Mouse (Mus musculus) stomach, embryonic 16.5 days (tissue): ENCODE measurements around the gene Pex7. TPM values are rescaled to one million over a fixed set of nuclear protein-coding genes. Genes with fewer than 3 reads are reported as not detected.

Experiments
- ATAC-seq: fragments of 200-750 bp; cut with Nextera tagmentation; 2 replicates; pipeline ENCODE4 v1.8.0; 2017; ENCODE audit warnings: moderate number of reproducible peaks, moderate TSS enrichment; ENCODE audit not compliant: insufficient read depth, low FRiP score
- H3K27ac ChIP-seq: fragments of 300-500 bp; sonication (generic); 2 replicates; pipeline ENCODE4 v1.5.1; 2014; ENCODE audit warnings: low read length
- H3K27me3 ChIP-seq: fragments of 300-500 bp; sonication (generic); 2 replicates; pipeline ENCODE4 v1.6.1; 2014; ENCODE audit warnings: low read length, control low read depth, mixed read lengths; ENCODE audit not compliant: control insufficient read depth, insufficient read depth
- H3K36me3 ChIP-seq: fragments of 300-500 bp; sonication (generic); 2 replicates; pipeline ENCODE4 v1.6.1; 2014; ENCODE audit warnings: low read length; ENCODE audit not compliant: control insufficient read depth, insufficient read depth
- H3K4me1 ChIP-seq: fragments of 300-500 bp; sonication (generic); 2 replicates; pipeline ENCODE4 v1.6.1; 2014; ENCODE audit warnings: low read length, control low read depth, mixed read lengths; ENCODE audit not compliant: control insufficient read depth, insufficient read depth
- H3K4me2 ChIP-seq: fragments of 300-500 bp; sonication (generic); 2 replicates; pipeline ENCODE4 v1.6.1; 2014; ENCODE audit warnings: low read depth, low read length, mixed read lengths
- H3K4me3 ChIP-seq: fragments of 300-500 bp; sonication (generic); replicated peaks from 2 replicates; pipeline ENCODE4 v1.5.1; 2014; ENCODE audit warnings: mild to moderate bottlenecking, low read length
- H3K9ac ChIP-seq: fragments of 300-500 bp; sonication (generic); 2 replicates; pipeline ENCODE4 v1.6.1; 2014; ENCODE audit warnings: low read length
- H3K9me3 ChIP-seq: fragments of 300-500 bp; sonication (generic); replicated peaks from 2 replicates; pipeline ENCODE4 v1.6.1; 2016; ENCODE audit warnings: low read length, control low read depth; ENCODE audit not compliant: control insufficient read depth
- WGBS: fragments of 180-500 bp; shearing (Covaris S2); extraction: QIAGEN DNeasy Blood & Tissue Kit; methylation state at CpG from one replicate; pipeline ENCODE4 v1.1.7; 2014; 5-methylcytosine and 5-hydroxymethylcytosine counted together
- polyA plus RNA-seq: library from polyadenylated mRNA; unstranded; fragments of >200 nt; fragmentation: Nextera tagmentation; extraction: Ambion mirVana; gene quantifications from 2 replicates; pipeline ENCODE4 v1.2.1, GENCODE M21; 2015

Pex7 gene
- polyA plus RNA-seq, 1 experiment from 2014 or later: 41.3 TPM

DNA sequence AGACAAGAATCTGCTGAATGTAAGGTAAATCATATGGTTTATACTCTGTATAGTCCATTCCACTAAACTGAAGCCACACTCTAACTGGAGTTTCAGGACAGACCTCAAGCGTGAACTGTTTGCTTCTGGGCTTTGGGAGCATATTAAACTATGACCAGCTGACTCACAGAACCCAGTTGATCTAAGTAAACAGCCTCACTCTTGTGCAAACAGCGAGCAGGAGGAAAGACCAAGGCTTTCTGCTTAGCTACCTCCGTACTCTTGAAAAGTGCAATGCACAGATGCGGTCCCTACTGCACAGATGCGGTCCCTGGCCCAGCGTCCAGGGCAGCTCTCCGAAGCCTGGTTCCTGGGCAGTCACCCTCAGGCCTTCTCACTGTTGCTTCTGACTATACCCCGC, 30.2 kb downstream of the Pex7 start:
- Histone ChIP-seq H3K27me3 (no peaks in the 10 kb centered on the region), H3K27ac (no peak overlapping the region; the same call in 1 of the 2 replicates), H3K9ac (no peak overlapping the region), H3K36me3 (no peaks in the 10 kb centered on the region), H3K9me3 (no peaks in the 10 kb centered on the region), H3K4me2 (peak overlapping the region; percentile 33), H3K4me3 (no peak overlapping the region), H3K4me1 (peaks cover 10% of the 10 kb centered on the region; the same call in 1 of the 2 replicates)
- 55% methylated on average over 8 of the region's 8 CpGs for WGBS
- ATAC-seq: peak; percentile 82

DNA sequence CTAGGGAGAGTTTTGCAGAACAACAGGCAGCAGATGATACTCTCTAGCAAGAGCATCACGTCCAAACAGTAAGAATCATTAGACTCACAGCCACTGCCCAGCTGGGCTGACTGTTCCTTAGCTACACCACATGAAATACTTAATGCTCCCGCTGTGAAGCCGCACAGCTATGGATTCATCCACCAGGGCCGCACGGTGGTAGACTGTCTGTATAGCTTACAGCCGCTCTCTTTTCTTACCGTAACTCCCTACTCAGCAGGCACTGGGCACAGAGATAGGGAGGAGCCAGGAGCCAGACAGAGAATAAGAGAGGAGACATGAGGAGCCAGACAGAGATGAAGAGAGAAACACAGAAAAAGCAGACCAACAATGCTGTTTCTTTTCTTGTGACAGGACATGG, 30.8 kb downstream of the Pex7 start:
- no peak overlapping the region; the same call in 1 of the 2 replicates for H3K27ac ChIP-seq
- no peak overlapping the region for H3K9ac ChIP-seq
- no peaks in the 10 kb centered on the region for H3K27me3 ChIP-seq
- H3K4me3 ChIP-seq: no peak overlapping the region
- peak overlapping the region; percentile 33 for H3K4me2 ChIP-seq
- peak; percentile 49; the same call in 1 of the 2 replicates for ATAC-seq
- H3K9me3 ChIP-seq: no peaks in the 10 kb centered on the region
- peaks cover 10% of the 10 kb centered on the region; the same call in 1 of the 2 replicates for H3K4me1 ChIP-seq
- 52% methylated on average over 7 of the region's 7 CpGs for WGBS
- H3K36me3 ChIP-seq: no peaks in the 10 kb centered on the region

DNA sequence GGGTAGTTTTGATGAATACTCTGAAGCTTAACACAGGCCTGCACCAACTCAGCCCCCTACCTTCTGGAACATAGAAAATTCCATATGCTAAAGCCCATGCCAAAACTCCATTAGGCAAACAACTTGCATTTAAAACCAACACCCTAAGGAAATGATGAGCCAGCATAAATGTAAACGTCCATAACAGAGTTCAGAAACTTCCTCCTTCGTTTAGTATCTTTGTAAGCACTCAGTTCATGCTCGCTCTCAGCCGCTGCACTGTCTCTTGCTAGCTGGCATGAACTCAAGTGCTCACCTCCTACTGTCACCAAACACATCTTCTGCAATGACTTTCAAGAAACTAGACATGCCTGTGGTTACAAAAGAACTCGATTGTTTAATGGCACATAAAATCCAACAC, 32.1 kb downstream of the Pex7 start:
- 77% methylated on average over 5 of the region's 5 CpGs for WGBS

DNA sequence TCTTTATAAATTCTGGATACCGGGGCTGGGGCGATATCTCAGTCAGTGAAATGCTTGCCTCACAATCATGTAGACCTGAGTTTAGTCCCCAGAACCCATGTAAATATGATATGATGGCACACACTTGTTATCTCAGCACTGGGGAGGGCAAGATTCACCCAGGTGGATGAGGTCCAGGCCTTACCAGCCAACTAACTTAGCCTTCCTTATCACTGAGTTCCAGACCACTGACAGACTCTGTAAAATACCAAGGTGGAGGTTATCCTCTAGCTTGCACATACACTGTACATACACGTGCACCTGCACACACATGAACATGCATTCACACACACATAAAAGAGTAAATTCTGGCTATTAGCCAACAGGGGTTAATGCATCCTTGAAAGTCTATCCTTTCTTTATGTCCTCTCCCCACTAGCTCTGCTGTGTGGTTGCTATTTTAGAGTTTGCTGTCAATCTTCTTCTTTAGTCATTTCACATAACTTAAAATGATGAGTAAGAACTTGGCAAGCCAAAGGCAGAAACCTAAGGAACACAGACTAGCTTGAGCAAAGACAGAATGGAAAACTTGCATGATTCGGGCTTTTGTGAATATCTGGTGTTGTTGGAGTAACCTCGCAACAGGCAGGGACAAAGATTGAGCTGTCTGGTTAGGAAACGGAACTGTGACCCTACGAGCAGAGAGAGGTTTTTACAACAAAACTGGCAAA, 51.7 kb downstream of the Pex7 start:
- Histone ChIP-seq H3K4me1 (peaks cover 8% of the 10 kb centered on the region; the same call in 1 of the 2 replicates), H3K36me3 (no peaks in the 10 kb centered on the region), H3K4me2 (no peak overlapping the region), H3K9me3 (no peaks in the 10 kb centered on the region), H3K27ac (no peak overlapping the region), H3K27me3 (peaks cover 20% of the 10 kb centered on the region), H3K4me3 (no peak overlapping the region), H3K9ac (no peak overlapping the region)
- 82% methylated on average over 7 of the region's 7 CpGs for WGBS
- no peak for ATAC-seq

More for the DNA sequence above, 32.1 kb downstream of the Pex7 start:
- Histone ChIP-seq H3K27me3 (no peaks in the 10 kb centered on the region), H3K4me2 (no peak overlapping the region), H3K27ac (no peak overlapping the region), H3K4me1 (peaks cover 10% of the 10 kb centered on the region; the same call in 1 of the 2 replicates), H3K9me3 (no peaks in the 10 kb centered on the region), H3K4me3 (no peak overlapping the region), H3K9ac (no peak overlapping the region), H3K36me3 (no peaks in the 10 kb centered on the region)
- ATAC-seq: no peak

DNA sequence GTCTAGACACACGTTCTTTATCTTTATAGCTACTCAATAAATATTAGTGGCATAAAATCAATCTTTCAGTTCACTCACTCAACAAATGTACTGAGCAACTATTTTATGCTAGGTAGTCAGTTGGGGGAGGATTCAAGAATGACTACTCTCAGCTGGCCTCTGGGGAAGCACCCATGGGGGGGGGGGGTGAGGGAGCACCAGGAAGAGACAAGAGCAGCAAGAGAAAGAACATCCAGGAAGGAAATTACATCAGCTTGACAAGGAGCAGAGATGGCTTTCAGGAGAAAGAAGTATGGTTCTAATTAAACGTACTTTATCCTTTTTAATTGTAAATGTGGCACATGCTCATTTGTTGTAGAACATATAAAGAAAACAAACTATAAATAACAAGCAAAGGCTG, 53.9 kb downstream of the Pex7 start:
- H3K4me3 ChIP-seq: no peak overlapping the region
- H3K27me3 ChIP-seq: peaks cover 41% of the 10 kb centered on the region
- ATAC-seq: no peak
- 39% methylated on average over 2 of the region's 2 CpGs for WGBS
- H3K36me3 ChIP-seq: no peaks in the 10 kb centered on the region
- peaks cover 15% of the 10 kb centered on the region for H3K4me1 ChIP-seq
- H3K9ac ChIP-seq: no peak overlapping the region
- no peak overlapping the region for H3K27ac ChIP-seq
- no peak overlapping the region for H3K4me2 ChIP-seq
- H3K9me3 ChIP-seq: no peaks in the 10 kb centered on the region

DNA sequence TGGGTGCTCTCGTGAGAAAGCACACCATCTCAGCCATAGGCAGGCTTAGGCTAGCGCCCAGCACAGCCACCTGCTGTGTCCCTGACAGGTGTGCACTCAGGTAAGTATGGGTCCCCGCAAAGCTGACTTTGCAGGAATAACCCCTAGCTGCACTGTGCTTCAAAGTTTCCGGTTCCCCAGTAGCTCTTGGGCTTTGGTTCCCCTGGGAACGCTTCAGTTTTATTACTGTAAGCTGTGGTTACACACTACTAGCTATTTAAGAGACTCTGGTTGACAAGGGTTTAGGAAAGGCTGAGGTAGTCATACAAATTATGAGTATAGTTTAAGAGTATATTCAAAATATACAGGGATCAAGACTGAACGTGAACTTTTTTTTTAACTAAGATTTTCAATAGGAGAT, 54.7 kb downstream of the Pex7 start:
- H3K4me3 ChIP-seq: no peak overlapping the region
- H3K27me3 ChIP-seq: peaks cover 43% of the 10 kb centered on the region
- WGBS: 22% methylated on average over 6 of the region's 6 CpGs
- H3K27ac ChIP-seq: no peak overlapping the region
- no peaks in the 10 kb centered on the region for H3K36me3 ChIP-seq
- H3K4me1 ChIP-seq: peaks cover 15% of the 10 kb centered on the region
- H3K4me2 ChIP-seq: no peak overlapping the region
- no peak overlapping the region for H3K9ac ChIP-seq
- ATAC-seq: no peak
- H3K9me3 ChIP-seq: no peaks in the 10 kb centered on the region

DNA sequence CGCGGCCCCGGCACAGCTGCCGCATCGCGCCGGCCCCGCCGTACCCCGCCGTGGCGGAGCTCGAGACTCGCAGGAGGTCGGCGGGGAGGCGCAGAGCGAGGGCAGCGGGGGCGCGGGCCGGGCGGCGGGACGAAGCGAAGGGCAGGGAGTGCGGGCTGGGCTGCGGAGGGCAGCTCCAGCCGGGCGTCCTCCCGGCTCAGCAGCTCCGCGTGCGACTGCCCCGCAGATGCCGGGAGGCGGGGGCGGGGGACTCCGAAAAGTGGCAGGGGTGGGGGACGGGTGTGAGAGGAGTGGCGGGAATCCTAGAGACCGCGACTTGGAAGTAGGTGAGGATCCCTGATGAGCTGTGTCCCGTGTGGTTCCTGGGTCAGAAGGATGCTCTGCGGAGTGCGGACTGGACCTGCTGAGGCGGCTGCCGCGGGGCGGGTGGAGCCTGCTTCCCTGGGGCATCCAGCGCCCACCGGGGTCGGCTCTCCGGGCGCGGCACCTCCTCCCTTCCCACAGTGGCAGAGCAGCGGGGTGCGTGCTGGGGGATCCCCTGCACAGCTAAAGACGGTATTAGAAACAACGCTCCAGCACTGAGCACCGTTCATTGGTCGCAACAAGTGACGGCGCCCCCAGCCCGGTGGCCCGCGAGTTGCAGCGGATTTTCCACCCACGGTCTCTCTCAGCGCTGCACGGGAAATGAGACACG, 56.3 kb downstream of the Pex7 start, which contains the start of gene Slc35d3:
Gene Slc35d3 (minus strand): TSS at position 462 of the 694 bp plus-strand sequence.
- H3K9me3 ChIP-seq: no peaks in the 10 kb centered on the region
- H3K27ac ChIP-seq: no peak within 1 kb of the TSS
- WGBS: under 1% methylated on average over 70 of the region's 72 CpGs
- H3K27me3 ChIP-seq: peaks cover 43% of the 10 kb centered on the region
- no peaks in the 10 kb centered on the region for H3K36me3 ChIP-seq
- peak within 1 kb of the TSS; percentile 51 for H3K4me3 ChIP-seq
- peak within 1 kb of the TSS; percentile 99 for H3K4me2 ChIP-seq
- ATAC-seq: peak; percentile 47; the same call in 1 of the 2 replicates
- H3K9ac ChIP-seq: peak within 1 kb of the TSS; percentile 67
- peaks cover 15% of the 10 kb centered on the region for H3K4me1 ChIP-seq

DNA sequence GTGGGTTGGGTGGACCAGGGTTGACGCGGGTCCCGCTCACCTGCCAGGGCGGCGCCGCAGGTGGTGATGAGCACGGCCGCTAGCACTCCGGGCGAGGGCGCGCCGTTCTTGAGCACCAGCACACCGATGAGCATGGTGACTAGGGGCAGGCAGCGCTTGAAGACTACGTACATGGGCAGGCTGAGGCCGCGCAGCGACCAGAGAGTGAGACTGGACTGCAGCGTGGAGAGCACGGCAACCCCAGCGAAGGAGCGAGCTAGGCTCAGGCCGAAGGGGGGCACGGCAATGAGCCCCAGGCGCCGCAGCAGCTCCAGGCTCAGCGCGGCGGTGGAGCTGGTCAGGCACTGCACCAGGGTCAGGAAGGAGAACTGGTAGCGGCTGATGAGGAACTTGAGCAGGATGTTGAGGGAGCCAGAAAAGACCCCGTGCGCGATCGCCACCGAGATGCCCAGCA, 56.9 kb downstream of the Pex7 start:
- H3K4me1 ChIP-seq: peaks cover 15% of the 10 kb centered on the region
- peak overlapping the region; percentile 99 for H3K4me2 ChIP-seq
- H3K36me3 ChIP-seq: no peaks in the 10 kb centered on the region
- H3K27me3 ChIP-seq: peaks cover 43% of the 10 kb centered on the region
- peak; percentile 22; the same call in 1 of the 2 replicates for ATAC-seq
- H3K9me3 ChIP-seq: no peaks in the 10 kb centered on the region
- peak overlapping the region; percentile 51 for H3K4me3 ChIP-seq
- H3K9ac ChIP-seq: peak overlapping the region; percentile 67
- 1% methylated on average over 36 of the region's 36 CpGs for WGBS
- H3K27ac ChIP-seq: no peak overlapping the region

DNA sequence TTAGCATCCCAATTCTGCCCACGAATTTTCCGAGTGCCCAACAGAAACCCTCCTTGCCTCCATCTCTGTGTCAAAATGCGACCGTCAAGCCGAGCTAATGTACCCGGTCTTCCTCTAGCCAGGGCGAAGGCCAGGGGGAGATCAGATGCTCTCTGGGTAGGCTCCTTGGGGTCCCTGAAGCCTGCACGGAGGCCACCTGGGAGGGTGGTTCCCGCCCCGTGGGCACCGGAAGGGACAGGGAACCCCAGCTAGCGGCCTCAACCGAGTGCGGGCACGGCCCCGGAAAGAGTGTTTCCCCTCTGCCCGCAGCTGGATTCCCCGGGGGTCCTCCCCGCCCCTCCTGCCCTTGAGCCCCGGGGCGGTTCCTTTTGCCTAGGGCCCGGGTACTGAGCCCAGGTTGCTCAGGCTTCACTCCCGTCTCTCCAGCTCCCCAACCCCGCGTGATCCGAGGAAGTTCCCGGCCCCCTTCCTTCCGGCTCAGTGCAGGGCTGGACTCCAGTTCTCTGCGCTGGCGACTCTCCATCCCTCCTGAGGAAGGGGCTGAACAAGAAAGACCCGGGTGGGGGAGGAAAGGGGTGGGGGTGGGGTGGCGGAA, 57.6 kb downstream of the Pex7 start:
- Histone ChIP-seq H3K36me3 (no peaks in the 10 kb centered on the region), H3K27me3 (peaks cover 43% of the 10 kb centered on the region), H3K4me3 (peak overlapping the region; percentile 51), H3K4me2 (peak overlapping the region; percentile 99), H3K9me3 (no peaks in the 10 kb centered on the region), H3K4me1 (peaks cover 15% of the 10 kb centered on the region), H3K27ac (no peak overlapping the region), H3K9ac (peak overlapping the region; percentile 67)
- under 1% methylated on average over 32 of the region's 32 CpGs for WGBS
- ATAC-seq: peak; percentile 38; the same call in 1 of the 2 replicates
